In the genomic region with DNA sequence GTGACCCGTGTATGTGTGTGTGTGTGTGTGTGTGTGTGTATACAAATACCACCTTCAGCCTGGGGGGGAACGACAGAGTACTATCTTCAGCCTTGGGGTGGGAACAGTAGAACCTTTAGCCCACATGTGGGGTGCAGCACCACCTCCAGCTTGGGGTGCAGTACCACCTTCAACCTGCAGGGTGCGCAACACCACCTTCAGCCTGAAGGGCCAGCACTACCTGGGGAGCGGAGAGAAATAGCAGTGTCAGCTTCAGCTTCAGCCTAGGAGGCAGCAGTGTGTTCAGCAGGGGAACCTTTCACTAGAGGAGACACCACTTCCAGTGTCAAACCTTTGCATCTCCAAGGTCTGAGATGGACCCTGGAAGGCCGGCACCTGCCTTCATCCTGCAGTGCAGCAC, we compare ENCODE assay signal across 8 mouse cellular contexts.
DNase-seq lines count a peak whose midpoint lies in the region; ATAC-seq and TF ChIP-seq lines count a peak whose summit lies in the region.
"Had no signal": no experiment of that assay in that cellular context is flagged by ENCODE, and none has a peak within 500 bp of the region (broad histone marks: within the 10 kb centered on the region; RNA-seq: fewer than 3 reads in every experiment).

No protein-coding gene starts in this region.

- peaks cover 13% of the 10 kb centered on the region for H3K4me1 ChIP-seq in embryonic fibroblast, embryonic 13.5 days (ENCODE audit: control insufficient read depth, insufficient read depth, low read length)
- no peaks in the 10 kb centered on the region for H3K4me1 ChIP-seq in midbrain, postnatal 0 days (ENCODE audit: insufficient read depth, low read length)

- H3K27ac ChIP-seq in embryonic fibroblast, embryonic 13.5 days (ENCODE audit: insufficient read depth, low read length), result no peak overlapping the region
- H3K27ac ChIP-seq in midbrain, postnatal 0 days (ENCODE audit: low read depth, low read length), result no peak overlapping the region
- H3K27ac ChIP-seq: stomach, embryonic 15.5 days had no signal

- peaks cover 28% of the 10 kb centered on the region for H3K36me3 ChIP-seq in midbrain, postnatal 0 days (ENCODE audit: insufficient read depth, low read length)
- H3K36me3 ChIP-seq: stomach, embryonic 15.5 days had no signal

- TF ChIP-seq POLR2A in embryonic fibroblast, embryonic 13.5 days (IDR thresholded peaks at IDR 0.05; ENCODE audit: low read depth, low read length), result no peak

- H3K4me3 ChIP-seq in embryonic fibroblast, embryonic 13.5 days (ENCODE audit: insufficient read depth, low read length), result no peak overlapping the region
- no peak overlapping the region for H3K4me3 ChIP-seq in midbrain, postnatal 0 days (ENCODE audit: low read depth, low read length)
- H3K4me3 ChIP-seq: stomach, embryonic 15.5 days had no signal

- no peak for ATAC-seq in midbrain, postnatal 0 days (ENCODE audit: low FRiP score)

- H3K9ac ChIP-seq in midbrain, postnatal 0 days (replicated peaks; ENCODE audit: low read length, poor library complexity, severe bottlenecking), result no peak overlapping the region
- H3K9ac ChIP-seq: stomach, embryonic 15.5 days had no signal

- H3K9me3 ChIP-seq in midbrain, postnatal 0 days (ENCODE audit: low read length), result no peaks in the 10 kb centered on the region
- H3K9me3 ChIP-seq: stomach, embryonic 15.5 days had no signal

- H3K27me3 ChIP-seq in midbrain, postnatal 0 days (ENCODE audit: insufficient read depth, low read length), result no peaks in the 10 kb centered on the region
- H3K27me3 ChIP-seq: stomach, embryonic 15.5 days had no signal

- 54% methylated on average over 5 of the region's 5 CpGs for WGBS in midbrain, postnatal 0 days

- H3K4me2 ChIP-seq in midbrain, postnatal 0 days (ENCODE audit: low read depth, low read length, poor library complexity, severe bottlenecking), result no peak overlapping the region
- H3K4me2 ChIP-seq: stomach, embryonic 15.5 days had no signal

- peak; percentile 27 to 72 for DNase-seq in kidney, postnatal 36 days
- DNase-seq in kidney, adult 11 months, result no peak
- peak; percentile 47 for DNase-seq in T-cell, adult 2 months (ENCODE audit: low spot score)
- DNase-seq in midbrain, postnatal 0 days (ENCODE audit: low spot score), result no peak
- DNase-seq in frontal cortex, postnatal 10 days (ENCODE audit: low spot score in 2 of 2), result no peak
- DNase-seq in urinary bladder, adult 18-20 months (ENCODE audit: low spot score in 2 of 2), result no peak

- peak; percentile 74; the same call in 1 of the 2 replicates for TF ChIP-seq CTCF in embryonic fibroblast, embryonic 13.5 days (IDR thresholded peaks at IDR 0.05; ENCODE audit: borderline replicate concordance, insufficient read depth, low read length)
- peak; percentile 73 for TF ChIP-seq CTCF in midbrain, postnatal 0 days (IDR thresholded peaks at IDR 0.05)

Comparison
In these comparisons a context has a peak if more than half of its experiments do, and no peak if none do; other contexts are left out.
1. DNase-seq: peak in kidney, postnatal 36 days (2 of 2) and T-cell, adult 2 months (single experiment); none in kidney, adult 11 months (single experiment), midbrain, postnatal 0 days (single experiment), frontal cortex, postnatal 10 days (0 of 2) and urinary bladder, adult 18-20 months (0 of 2).